Mouse (Mus musculus): Measurements from ENCODE around the gene Misp.

The Misp gene

GRCm38 (mm10) chr10:79873715-79874289 lies 53.0 kb downstream of the Misp start:
- no peak for DNase-seq (ENCODE audit: low spot score in 2 of 2)

GRCm38 (mm10) chr10:79874290-79874862 lies 53.6 kb downstream of the Misp start, which contains the start of the genes Prtn3 and Plppr3:
Gene Prtn3, plus strand, starts transcription at chr10:79874476.
Gene Plppr3, minus strand, starts transcription at chr10:79874634.
- no peak for DNase-seq (ENCODE audit: low spot score in 2 of 2)

- no peak for DNase-seq (ENCODE audit: low spot score in 2 of 2)
These were observed 56.4 kb downstream of the Misp start for GRCm38 (mm10) chr10:79877174-79877573.

GRCm38 (mm10) chr10:79877757-79878156 lies 57.0 kb downstream of the Misp start:
- no peak for DNase-seq (ENCODE audit: low spot score in 2 of 2)

- no peak for DNase-seq (ENCODE audit: low spot score in 2 of 2)
These were observed 58.7 kb downstream of the Misp start for GRCm38 (mm10) chr10:79879527-79879926.

Data from frontal cortex, postnatal 14 days (tissue).